Mouse (Mus musculus) cerebellum, adult 8-10 months (tissue): ENCODE data around the gene Il17ra.

Experiments
- DNase-seq: peaks from one replicate; pipeline ENCODE4 v3.0.0; 2022

The Il17ra gene

DNA sequence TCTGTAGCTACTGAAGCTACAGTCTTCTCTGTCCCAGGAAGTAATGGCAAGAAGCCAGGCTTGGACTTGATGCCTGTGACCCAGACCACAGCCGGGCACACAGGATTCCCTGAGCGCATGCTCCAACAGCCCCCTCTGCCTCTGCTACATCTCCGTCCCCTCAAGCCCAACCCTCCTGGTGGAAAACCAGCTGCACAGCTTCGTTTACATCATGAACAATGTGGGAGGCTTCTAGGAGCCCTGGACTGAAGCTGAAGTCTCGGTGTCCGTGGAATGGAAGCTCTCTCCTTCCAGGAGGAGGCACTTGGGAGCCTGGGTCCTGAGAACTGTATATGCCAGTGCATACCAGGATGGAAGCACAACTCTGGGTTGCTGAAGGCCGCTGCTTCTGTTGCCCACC lies 46.9 kb downstream of the Il17ra start:
- no peak for DNase-seq

- DNase-seq: no peak
Measured at GRCm38 (mm10) chr6:120510425-120510824, 47.4 kb downstream of the Il17ra start.

DNA sequence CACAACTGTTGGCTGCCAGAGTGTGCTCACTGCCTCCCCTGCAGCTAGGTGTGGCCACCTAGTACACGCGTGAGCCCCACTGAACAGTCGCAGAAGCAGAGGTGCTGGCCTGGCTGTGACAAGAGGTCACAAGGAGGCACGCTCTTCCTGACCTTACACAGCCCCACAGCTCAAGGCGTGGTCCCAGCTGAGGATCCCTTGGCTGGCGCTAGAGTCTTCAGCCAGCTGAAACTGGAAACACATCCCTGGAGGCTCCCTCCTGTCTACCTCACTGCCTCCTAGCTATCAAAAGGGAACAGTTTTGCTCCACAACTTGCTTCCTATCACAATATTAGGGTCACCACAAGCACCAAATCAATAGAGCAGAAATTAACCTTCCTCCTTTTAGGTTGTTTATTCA lies 48.2 kb downstream of the Il17ra start:
- no peak for DNase-seq

GRCm38 (mm10) chr6:120516422-120516821 lies 53.4 kb downstream of the Il17ra start:
- no peak for DNase-seq

- no peak for DNase-seq
Measured at GRCm38 (mm10) chr6:120516879-120517278, 53.8 kb downstream of the Il17ra start.

- DNase-seq: no peak
Measured at GRCm38 (mm10) chr6:120517311-120517710, 54.3 kb downstream of the Il17ra start.

DNA sequence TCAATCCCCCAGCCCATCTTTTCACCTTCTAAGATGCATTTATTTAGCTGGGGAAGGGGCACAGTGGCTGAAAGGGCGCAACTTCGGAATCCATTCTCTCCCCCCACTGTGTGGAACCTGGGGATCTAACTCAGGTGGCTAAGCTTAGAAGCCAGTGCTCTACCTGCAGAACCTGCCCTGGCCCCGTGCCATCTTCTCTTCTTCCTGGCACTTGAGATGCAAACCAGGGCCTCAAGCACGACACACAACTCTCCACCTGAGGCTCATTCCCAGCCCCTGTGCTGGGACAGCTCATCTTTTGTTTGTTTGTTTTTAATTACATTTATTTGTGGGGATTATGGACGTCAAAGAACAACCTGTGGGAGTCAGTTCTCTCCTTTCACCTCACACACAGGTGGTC lies 56.6 kb downstream of the Il17ra start:
- DNase-seq: no peak

GRCm38 (mm10) chr6:120524796-120525195 lies 61.7 kb downstream of the Il17ra start:
- no peak for DNase-seq

DNA sequence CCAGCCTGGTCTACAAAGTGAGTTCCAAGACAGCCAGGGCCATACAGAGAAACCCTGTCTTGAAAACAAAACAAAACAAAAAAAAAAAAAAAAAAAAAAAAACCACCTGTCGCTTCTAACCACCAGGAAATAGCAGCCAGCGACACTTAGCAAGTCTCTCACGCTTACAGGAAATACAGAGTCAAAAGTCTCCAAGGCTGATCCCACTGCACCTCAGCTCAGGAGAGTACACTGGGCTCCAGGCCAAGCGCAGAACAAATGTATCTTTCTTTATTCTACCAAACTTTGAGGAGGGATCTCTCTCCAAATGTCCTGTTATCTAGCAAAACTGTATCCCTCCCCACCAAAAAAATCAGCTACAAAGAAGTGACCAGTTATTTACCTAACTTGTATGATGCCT lies 66.1 kb downstream of the Il17ra start:
- no peak for DNase-seq

- peak; percentile 93 for DNase-seq
Measured at GRCm38 (mm10) chr6:120531020-120531965, 68.2 kb downstream of the Il17ra start, which contains the start of gene Hdhd5. Hdhd5 (minus strand) TSS chr6:120531319.

- no peak for DNase-seq
Measured at GRCm38 (mm10) chr6:120532594-120532993, 69.5 kb downstream of the Il17ra start.

- no peak for DNase-seq
Measured at GRCm38 (mm10) chr6:120536337-120536736, 73.3 kb downstream of the Il17ra start.
